Mouse (Mus musculus) heart, adult 2 months (tissue): ENCODE measurements around the gene Ptprh.

Experiments
- CTCF ChIP-seq: fragments of 200-600 bp; IDR thresholded peaks from 2 replicates; pipeline ENCODE4 v1.8.1; 2022; ENCODE audit warnings: antibody characterized with exemption, mild to moderate bottlenecking, moderate library complexity
- EP300 ChIP-seq: fragments of 200-500 bp; IDR thresholded peaks from 2 replicates; pipeline ENCODE4 v1.6.1; 2011; ENCODE audit warnings: low read depth, low read length, control low read depth; ENCODE audit not compliant: insufficient read depth
- POLR2A ChIP-seq: fragments of 200-500 bp; IDR thresholded peaks from 2 replicates; pipeline ENCODE4 v1.6.1; 2011; ENCODE audit warnings: mild to moderate bottlenecking, low read depth, low read length, control low read depth; ENCODE audit not compliant: insufficient read depth

DNA sequence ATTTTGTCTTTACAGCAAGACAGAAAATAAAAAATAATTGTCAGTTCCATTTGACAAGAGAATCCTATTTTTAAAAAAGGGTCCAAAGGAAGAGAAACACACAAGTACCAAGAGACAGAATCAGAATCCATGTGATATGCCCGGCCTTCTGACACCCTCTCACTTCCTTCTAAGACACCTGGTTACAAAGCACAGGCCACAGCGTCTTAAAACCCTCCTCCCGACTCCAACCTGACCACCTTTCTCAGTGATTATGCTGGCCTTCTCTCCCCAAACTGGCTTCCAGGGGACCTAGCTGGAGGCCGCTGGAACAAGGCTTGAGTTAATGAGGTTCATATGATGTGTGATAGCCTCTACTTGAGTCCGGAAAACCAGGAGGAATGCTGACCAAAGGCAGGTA is 49.5 kb upstream of the Ptprh start:
- no peak for TF ChIP-seq CTCF
- no peak for TF ChIP-seq EP300
- no peak for TF ChIP-seq POLR2A
